Mouse (Mus musculus): Measurements from ENCODE around the gene Rbbp8nl. TPM values are rescaled to one million over a fixed set of nuclear protein-coding genes. Genes with fewer than 3 reads are reported as not detected.
"Not testable (repeated sequence)": the region's sequence is repeated elsewhere in the genome, so short reads cannot be mapped to it uniquely, and the experiment has no call there.

The Rbbp8nl gene
- polyA plus RNA-seq, 1 experiment from 2014 or later = 1.5 TPM

GRCm38 (mm10) chr2:180270537-180271255 is 19.0 kb downstream of the Rbbp8nl start:
- Histone ChIP-seq H3K27me3 (0 out of 2 replicates have a peak, but pooled peaks cover 3% of the 10 kb centered on the region), H3K4me3 (replicated peaks) (no peak overlapping the region), H3K9me3 (replicated peaks) (no peaks in the 10 kb centered on the region), H3K4me1 (peaks cover 30% of the 10 kb centered on the region), H3K9ac (no peak overlapping the region), H3K4me2 (replicated peaks) (no peak overlapping the region), H3K36me3 (peaks cover 42% of the 10 kb centered on the region), H3K27ac (replicated peaks) (no peak overlapping the region)
- ATAC-seq (ENCODE audit: insufficient number of reproducible peaks, low FRiP score, low TSS enrichment, low read depth) = no peak
- 70% methylated on average over 7 of the region's 7 CpGs for WGBS

GRCm38 (mm10) chr2:180269329-180269728 is 20.4 kb downstream of the Rbbp8nl start:
- 93% methylated on average over 10 of the region's 10 CpGs for WGBS
- H3K36me3 ChIP-seq = peaks cover 42% of the 10 kb centered on the region

GRCm38 (mm10) chr2:180267955-180268354 is 21.7 kb downstream of the Rbbp8nl start:
- no peak overlapping the region for H3K9ac ChIP-seq
- no peaks in the 10 kb centered on the region for H3K9me3 ChIP-seq (replicated peaks)
- H3K36me3 ChIP-seq = peaks cover 55% of the 10 kb centered on the region
- WGBS = 50% methylated on average over 2 of the region's 2 CpGs
- peaks cover 20% of the 10 kb centered on the region for H3K4me1 ChIP-seq
- H3K27ac ChIP-seq (replicated peaks) = no peak overlapping the region
- no peak overlapping the region for H3K4me2 ChIP-seq (replicated peaks)
- no peak overlapping the region for H3K4me3 ChIP-seq (replicated peaks)
- no peaks in the 10 kb centered on the region for H3K27me3 ChIP-seq
- ATAC-seq (ENCODE audit: insufficient number of reproducible peaks, low FRiP score, low TSS enrichment, low read depth) = no peak

More at GRCm38 (mm10) chr2:180269329-180269728, 20.4 kb downstream of the Rbbp8nl start:
- H3K4me1 ChIP-seq = peaks cover 27% of the 10 kb centered on the region
- H3K9me3 ChIP-seq (replicated peaks) = no peaks in the 10 kb centered on the region
- H3K4me3 ChIP-seq (replicated peaks) = no peak overlapping the region
- no peak overlapping the region for H3K4me2 ChIP-seq (replicated peaks)
- H3K27me3 ChIP-seq = no peaks in the 10 kb centered on the region
- no peak overlapping the region for H3K27ac ChIP-seq (replicated peaks)
- H3K9ac ChIP-seq = no peak overlapping the region
- ATAC-seq (ENCODE audit: insufficient number of reproducible peaks, low FRiP score, low TSS enrichment, low read depth) = no peak

GRCm38 (mm10) chr2:180262891-180263290 is 26.8 kb downstream of the Rbbp8nl start:
- no peak overlapping the region for H3K27ac ChIP-seq (replicated peaks)
- no peak for ATAC-seq (ENCODE audit: insufficient number of reproducible peaks, low FRiP score, low TSS enrichment, low read depth)
- H3K4me3 ChIP-seq (replicated peaks) = no peak overlapping the region
- WGBS = 88% methylated on average over 10 of the region's 10 CpGs
- H3K27me3 ChIP-seq = no peaks in the 10 kb centered on the region
- peaks cover 7% of the 10 kb centered on the region for H3K4me1 ChIP-seq
- peaks cover 75% of the 10 kb centered on the region for H3K36me3 ChIP-seq
- H3K4me2 ChIP-seq (replicated peaks) = no peak overlapping the region
- no peaks in the 10 kb centered on the region for H3K9me3 ChIP-seq (replicated peaks)
- H3K9ac ChIP-seq = no peak overlapping the region

GRCm38 (mm10) chr2:180262441-180262840 is 27.2 kb downstream of the Rbbp8nl start:
- peaks cover 71% of the 10 kb centered on the region for H3K36me3 ChIP-seq
- H3K4me1 ChIP-seq = peaks cover 9% of the 10 kb centered on the region
- H3K27ac ChIP-seq (replicated peaks) = no peak overlapping the region
- no peak overlapping the region for H3K4me2 ChIP-seq (replicated peaks)
- H3K9ac ChIP-seq = no peak overlapping the region
- H3K9me3 ChIP-seq (replicated peaks) = no peaks in the 10 kb centered on the region
- 70% methylated on average over 3 of the region's 3 CpGs for WGBS
- no peak overlapping the region for H3K4me3 ChIP-seq (replicated peaks)
- no peak for ATAC-seq (ENCODE audit: insufficient number of reproducible peaks, low FRiP score, low TSS enrichment, low read depth)
- H3K27me3 ChIP-seq = no peaks in the 10 kb centered on the region

GRCm38 (mm10) chr2:180261901-180262300 is 27.8 kb downstream of the Rbbp8nl start:
- peaks cover 9% of the 10 kb centered on the region for H3K4me1 ChIP-seq
- no peak overlapping the region for H3K9ac ChIP-seq
- H3K4me3 ChIP-seq (replicated peaks) = no peak overlapping the region
- no peaks in the 10 kb centered on the region for H3K9me3 ChIP-seq (replicated peaks)
- H3K4me2 ChIP-seq (replicated peaks) = no peak overlapping the region
- no peaks in the 10 kb centered on the region for H3K27me3 ChIP-seq
- no peak for ATAC-seq (ENCODE audit: insufficient number of reproducible peaks, low FRiP score, low TSS enrichment, low read depth)
- 84% methylated on average over 7 of the region's 7 CpGs for WGBS
- peaks cover 66% of the 10 kb centered on the region for H3K36me3 ChIP-seq
- no peak overlapping the region for H3K27ac ChIP-seq (replicated peaks)

GRCm38 (mm10) chr2:180260610-180261480 is 28.8 kb downstream of the Rbbp8nl start:
- ATAC-seq (ENCODE audit: insufficient number of reproducible peaks, low FRiP score, low TSS enrichment, low read depth) = no peak
- Histone ChIP-seq H3K27me3 (no peaks in the 10 kb centered on the region), H3K9me3 (replicated peaks) (no peaks in the 10 kb centered on the region), H3K4me1 (peaks cover 17% of the 10 kb centered on the region), H3K4me3 (replicated peaks) (no peak overlapping the region), H3K9ac (no peak overlapping the region), H3K4me2 (replicated peaks) (no peak overlapping the region), H3K27ac (replicated peaks) (0 out of 2 replicates have a peak overlapping the region, but pooled peaks have one; percentile 2), H3K36me3 (peaks cover 59% of the 10 kb centered on the region)
- WGBS = 45% methylated on average over 8 of the region's 8 CpGs

- Histone ChIP-seq H3K4me1 (peaks cover 18% of the 10 kb centered on the region), H3K36me3 (peaks cover 59% of the 10 kb centered on the region)
- not testable (repeated sequence) for H3K27me3 ChIP-seq; H3K9ac ChIP-seq; H3K27ac ChIP-seq (replicated peaks); H3K9me3 ChIP-seq (replicated peaks); H3K4me3 ChIP-seq (replicated peaks); H3K4me2 ChIP-seq (replicated peaks); ATAC-seq (ENCODE audit: insufficient number of reproducible peaks, low FRiP score, low TSS enrichment, low read depth)
- 63% methylated on average over 17 of the region's 17 CpGs for WGBS
Measured at GRCm38 (mm10) chr2:180259826-180260609, 29.7 kb downstream of the Rbbp8nl start.

- WGBS = 77% methylated on average over 10 of the region's 10 CpGs
- H3K27ac ChIP-seq (replicated peaks); H3K9ac ChIP-seq: not testable (repeated sequence)
Measured at GRCm38 (mm10) chr2:180258951-180259484, 30.7 kb downstream of the Rbbp8nl start.

GRCm38 (mm10) chr2:180257963-180258865 is 31.5 kb downstream of the Rbbp8nl start:
- Histone ChIP-seq H3K27me3 (no peaks in the 10 kb centered on the region), H3K4me1 (peaks cover 18% of the 10 kb centered on the region), H3K36me3 (peaks cover 49% of the 10 kb centered on the region), H3K4me3 (replicated peaks) (peak overlapping the region; percentile 95), H3K4me2 (replicated peaks) (peak overlapping the region; percentile 87), H3K9ac (peak overlapping the region; percentile 87), H3K27ac (replicated peaks) (peak overlapping the region; percentile 88; the same call in 1 of the 2 replicates), H3K9me3 (replicated peaks) (no peaks in the 10 kb centered on the region)
- ATAC-seq (ENCODE audit: insufficient number of reproducible peaks, low FRiP score, low TSS enrichment, low read depth) = no peak
- WGBS = 48% methylated on average over 11 of the region's 11 CpGs

More at GRCm38 (mm10) chr2:180258951-180259484, 30.7 kb downstream of the Rbbp8nl start:
- not testable (repeated sequence) for ATAC-seq (ENCODE audit: insufficient number of reproducible peaks, low FRiP score, low TSS enrichment, low read depth); H3K4me3 ChIP-seq (replicated peaks); H3K27me3 ChIP-seq; H3K9me3 ChIP-seq (replicated peaks); H3K4me2 ChIP-seq (replicated peaks)
- Histone ChIP-seq H3K36me3 (peaks cover 55% of the 10 kb centered on the region), H3K4me1 (peaks cover 18% of the 10 kb centered on the region)
